Mouse (Mus musculus) heart, embryonic 11.5 days (tissue): ENCODE measurements at regions not wholly inside any gene's neighbourhood (a gene's known extent, or its start where the extent isn't known, plus 50 kb on each side); places are given as distances from the start of the nearest gene placed in this dataset.
A peak's percentile ranks its signal among the peaks of the same experiment; 100 is the strongest.

Experiments used
- ATAC-seq: fragments of 200-750 bp; cut with Nextera tagmentation; replicated peaks from 2 replicates; pipeline ENCODE4 v1.8.0; 2017; ENCODE audit warnings: moderate library complexity; ENCODE audit not compliant: insufficient number of reproducible peaks, low FRiP score, low TSS enrichment
- H3K27ac ChIP-seq: fragments of 300-500 bp; sonication (generic); 2 replicates; pipeline ENCODE4 v1.5.1; 2014; ENCODE audit warnings: mild to moderate bottlenecking, low read depth, low read length
- H3K27me3 ChIP-seq: fragments of 300-500 bp; sonication (generic); 2 replicates; pipeline ENCODE4 v1.6.1; 2014; ENCODE audit warnings: mild to moderate bottlenecking, low read length, mixed read lengths; ENCODE audit not compliant: control insufficient read depth, insufficient read depth
- H3K36me3 ChIP-seq: fragments of 300-500 bp; sonication (generic); 2 replicates; pipeline ENCODE4 v1.6.1; 2014; ENCODE audit warnings: mild to moderate bottlenecking, low read length, moderate library complexity, mixed read lengths; ENCODE audit not compliant: control insufficient read depth, insufficient read depth
- H3K4me1 ChIP-seq: fragments of 300-500 bp; sonication (generic); 2 replicates; pipeline ENCODE4 v1.6.1; 2014; ENCODE audit warnings: low read length; ENCODE audit not compliant: control insufficient read depth, insufficient read depth
- H3K4me2 ChIP-seq: fragments of 300-500 bp; sonication (generic); 2 replicates; pipeline ENCODE4 v1.6.1; 2014; ENCODE audit warnings: mild to moderate bottlenecking, moderate library complexity
- H3K4me3 ChIP-seq: fragments of 300-500 bp; sonication (generic); 2 replicates; pipeline ENCODE4 v1.5.1; 2014; ENCODE audit warnings: low read depth, low read length
- H3K9ac ChIP-seq: fragments of 300-500 bp; sonication (generic); 2 replicates; pipeline ENCODE4 v1.6.1; 2014; ENCODE audit warnings: mild to moderate bottlenecking, low read depth, low read length, moderate library complexity
- H3K9me3 ChIP-seq: fragments of 300-500 bp; sonication (generic); replicated peaks from 2 replicates; pipeline ENCODE4 v1.6.1; 2016; ENCODE audit warnings: low read length; ENCODE audit not compliant: control insufficient read depth
- WGBS: fragments of 180-500 bp; shearing (Covaris S2); extraction: QIAGEN DNeasy Blood & Tissue Kit; methylation state at CpG from one replicate; pipeline ENCODE4 v1.1.7; 2014; ENCODE audit not compliant: insufficient replicate concordance; 5-methylcytosine and 5-hydroxymethylcytosine counted together

- H3K4me2 ChIP-seq, result no peak overlapping the region
- ATAC-seq, result no peak
- no peak overlapping the region for H3K4me3 ChIP-seq
- H3K36me3 ChIP-seq, result no peaks in the 10 kb centered on the region
- no peak overlapping the region for H3K27ac ChIP-seq
- no peaks in the 10 kb centered on the region for H3K9me3 ChIP-seq
- no peak overlapping the region for H3K9ac ChIP-seq
- WGBS, result 86% methylated on average over 6 of the region's 6 CpGs
- no peaks in the 10 kb centered on the region for H3K4me1 ChIP-seq
- no peaks in the 10 kb centered on the region for H3K27me3 ChIP-seq
These were observed 648.2 kb upstream of the Cdh11 start for GRCm38 (mm10) chr8:103433532-103434105.

DNA sequence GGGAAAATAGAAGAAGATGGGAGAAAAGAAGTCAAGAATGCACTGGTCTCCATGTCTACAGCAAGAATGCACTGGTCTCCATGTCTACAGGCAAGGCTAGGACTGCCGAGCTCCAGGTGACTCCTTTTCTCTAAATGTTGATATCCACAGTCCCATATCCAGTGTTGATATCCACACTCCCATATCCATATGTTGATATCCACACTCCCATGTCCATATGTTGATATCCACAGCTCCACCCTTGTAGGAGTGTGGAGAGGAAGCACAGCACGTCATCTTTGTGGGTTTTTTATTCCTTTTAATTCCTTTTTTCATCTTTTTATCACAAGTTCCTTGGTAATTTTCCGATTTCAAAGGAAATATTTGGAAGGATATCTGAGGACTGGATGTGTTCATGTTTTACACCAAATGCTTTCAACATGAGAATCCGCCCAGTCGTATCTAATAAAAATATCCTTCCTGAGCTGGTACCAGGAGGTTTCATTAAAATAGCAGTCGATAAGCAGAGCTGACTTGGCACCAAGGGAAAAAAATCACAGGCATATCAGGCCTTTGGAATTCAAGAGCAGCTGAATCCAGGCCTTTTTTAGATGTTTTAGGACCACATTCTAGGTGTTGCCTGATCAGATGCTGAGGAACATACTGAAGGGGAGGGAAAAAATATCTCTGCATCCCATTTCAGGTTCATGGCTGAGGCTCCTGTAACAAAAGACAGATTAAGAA lies 653.7 kb upstream of the Cdh11 start:
- no peaks in the 10 kb centered on the region for H3K36me3 ChIP-seq
- H3K4me2 ChIP-seq, result no peak overlapping the region
- ATAC-seq, result no peak
- no peak overlapping the region; the same call in 1 of the 2 replicates for H3K27ac ChIP-seq
- no peak overlapping the region for H3K9ac ChIP-seq
- H3K4me1 ChIP-seq, result 0 out of 2 replicates have a peak, but pooled peaks cover 3% of the 10 kb centered on the region
- no peak overlapping the region for H3K4me3 ChIP-seq
- no peaks in the 10 kb centered on the region for H3K9me3 ChIP-seq
- H3K27me3 ChIP-seq, result no peaks in the 10 kb centered on the region
- WGBS, result 57% methylated on average over 6 of the region's 6 CpGs

DNA sequence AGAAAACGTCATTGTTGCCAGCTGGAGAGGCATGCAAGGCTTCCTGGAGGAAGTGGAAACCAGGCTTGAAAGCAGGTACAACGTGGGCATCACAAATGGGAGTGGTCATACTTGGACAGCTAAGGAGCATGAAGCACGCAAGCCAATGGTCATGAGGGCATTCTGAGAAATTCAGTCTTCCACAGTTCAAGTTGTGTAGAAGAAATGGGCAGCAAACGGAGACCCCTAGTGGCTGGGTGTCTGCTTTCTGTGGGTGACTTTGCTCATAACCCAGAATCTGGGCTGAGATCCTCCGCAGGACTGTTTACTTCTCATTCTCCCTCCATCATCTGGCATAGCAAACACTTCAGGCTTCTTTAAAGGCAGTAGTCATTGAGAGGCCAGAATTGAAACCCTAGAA lies 655.7 kb upstream of the Cdh11 start:
- no peak overlapping the region for H3K4me3 ChIP-seq
- H3K9me3 ChIP-seq, result no peaks in the 10 kb centered on the region
- H3K4me2 ChIP-seq, result no peak overlapping the region
- 45% methylated on average over 5 of the region's 5 CpGs for WGBS
- no peak overlapping the region for H3K9ac ChIP-seq
- H3K4me1 ChIP-seq, result peaks cover 14% of the 10 kb centered on the region
- no peak for ATAC-seq
- no peak overlapping the region for H3K27ac ChIP-seq
- H3K27me3 ChIP-seq, result no peaks in the 10 kb centered on the region
- H3K36me3 ChIP-seq, result no peaks in the 10 kb centered on the region

DNA sequence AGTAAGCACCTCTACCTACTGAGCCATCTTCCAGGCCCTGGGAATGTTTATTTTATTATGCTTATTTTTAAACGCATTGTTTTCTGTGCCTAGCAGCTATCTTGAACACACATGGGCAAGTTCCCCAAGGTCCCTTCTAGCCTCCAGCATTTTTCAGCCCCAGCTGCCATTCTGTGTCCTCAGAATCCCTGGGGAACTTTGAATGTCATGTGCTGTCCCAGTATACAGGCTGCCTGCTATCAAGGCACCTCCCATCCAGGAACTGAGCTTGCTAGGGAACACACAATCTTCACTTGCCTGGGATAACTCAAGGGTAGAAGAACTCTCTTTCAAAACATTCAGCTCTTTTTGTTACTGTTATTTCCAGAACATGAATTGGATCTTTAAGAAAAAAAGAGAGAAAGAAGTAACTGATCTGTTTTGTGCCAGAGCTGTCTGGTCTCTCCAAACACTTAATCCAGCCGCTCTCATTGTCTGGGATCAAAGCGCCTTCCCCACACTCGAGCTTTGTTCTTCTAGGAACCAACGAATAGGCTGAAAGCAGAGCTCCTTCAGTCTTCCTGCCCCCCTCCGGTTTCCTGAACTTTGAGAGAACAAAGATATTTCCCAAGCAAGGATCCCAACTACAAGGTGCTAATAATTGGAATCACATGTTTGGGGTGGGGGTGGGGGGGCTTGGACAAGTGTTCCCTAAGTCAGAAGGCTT lies 657.1 kb upstream of the Cdh11 start:
- Histone ChIP-seq H3K4me1 (peaks cover 14% of the 10 kb centered on the region), H3K27ac (no peak overlapping the region), H3K9me3 (no peaks in the 10 kb centered on the region), H3K4me3 (no peak overlapping the region), H3K27me3 (no peaks in the 10 kb centered on the region), H3K36me3 (no peaks in the 10 kb centered on the region), H3K4me2 (no peak overlapping the region), H3K9ac (no peak overlapping the region)
- ATAC-seq, result no peak
- 20% methylated on average over 6 of the region's 6 CpGs for WGBS

- Histone ChIP-seq H3K4me2 (no peak overlapping the region), H3K27ac (no peak overlapping the region), H3K36me3 (no peaks in the 10 kb centered on the region), H3K4me1 (peaks cover 14% of the 10 kb centered on the region), H3K27me3 (no peaks in the 10 kb centered on the region), H3K9me3 (no peaks in the 10 kb centered on the region), H3K9ac (no peak overlapping the region), H3K4me3 (no peak overlapping the region)
- ATAC-seq, result peak; percentile 63
- 21% methylated on average over 7 of the region's 7 CpGs for WGBS
These were observed 656.8 kb upstream of the Cdh5 start for GRCm38 (mm10) chr8:103444577-103444976.

- ATAC-seq, result no peak
- Histone ChIP-seq H3K4me3 (no peak overlapping the region), H3K4me2 (no peak overlapping the region), H3K27ac (peak overlapping the region; percentile 41; the same call in 1 of the 2 replicates), H3K9me3 (no peaks in the 10 kb centered on the region), H3K4me1 (peaks cover 14% of the 10 kb centered on the region), H3K27me3 (no peaks in the 10 kb centered on the region), H3K9ac (no peak overlapping the region), H3K36me3 (no peaks in the 10 kb centered on the region)
- WGBS, result 61% methylated on average over 2 of the region's 2 CpGs
These were observed 656.0 kb upstream of the Cdh5 start for GRCm38 (mm10) chr8:103445378-103445777.

DNA sequence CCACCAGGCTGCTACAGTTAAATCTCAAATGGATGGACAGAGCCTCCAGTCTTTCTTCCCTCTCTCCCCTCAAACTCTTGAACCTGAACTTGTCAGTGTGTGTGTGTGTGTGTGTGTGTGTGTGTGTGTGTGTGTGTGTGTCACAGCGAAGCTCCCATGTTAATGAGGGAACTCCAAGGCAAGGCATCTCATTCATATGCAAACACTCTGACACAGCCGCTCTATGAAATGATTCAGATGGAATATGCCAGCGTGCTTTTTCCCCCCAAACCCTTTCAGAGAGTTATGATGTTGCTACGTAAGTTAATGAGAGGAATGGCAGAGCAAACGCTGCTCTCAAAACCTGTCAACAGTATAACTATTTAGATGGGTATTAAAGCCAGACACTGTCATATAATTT lies 653.5 kb upstream of the Cdh5 start:
- no peaks in the 10 kb centered on the region for H3K9me3 ChIP-seq
- no peaks in the 10 kb centered on the region for H3K27me3 ChIP-seq
- no peak overlapping the region for H3K4me3 ChIP-seq
- no peak overlapping the region for H3K9ac ChIP-seq
- H3K4me2 ChIP-seq, result no peak overlapping the region
- ATAC-seq, result no peak
- H3K36me3 ChIP-seq, result no peaks in the 10 kb centered on the region
- 82% methylated on average over 5 of the region's 5 CpGs for WGBS
- no peak overlapping the region for H3K27ac ChIP-seq
- H3K4me1 ChIP-seq, result peaks cover 12% of the 10 kb centered on the region

DNA sequence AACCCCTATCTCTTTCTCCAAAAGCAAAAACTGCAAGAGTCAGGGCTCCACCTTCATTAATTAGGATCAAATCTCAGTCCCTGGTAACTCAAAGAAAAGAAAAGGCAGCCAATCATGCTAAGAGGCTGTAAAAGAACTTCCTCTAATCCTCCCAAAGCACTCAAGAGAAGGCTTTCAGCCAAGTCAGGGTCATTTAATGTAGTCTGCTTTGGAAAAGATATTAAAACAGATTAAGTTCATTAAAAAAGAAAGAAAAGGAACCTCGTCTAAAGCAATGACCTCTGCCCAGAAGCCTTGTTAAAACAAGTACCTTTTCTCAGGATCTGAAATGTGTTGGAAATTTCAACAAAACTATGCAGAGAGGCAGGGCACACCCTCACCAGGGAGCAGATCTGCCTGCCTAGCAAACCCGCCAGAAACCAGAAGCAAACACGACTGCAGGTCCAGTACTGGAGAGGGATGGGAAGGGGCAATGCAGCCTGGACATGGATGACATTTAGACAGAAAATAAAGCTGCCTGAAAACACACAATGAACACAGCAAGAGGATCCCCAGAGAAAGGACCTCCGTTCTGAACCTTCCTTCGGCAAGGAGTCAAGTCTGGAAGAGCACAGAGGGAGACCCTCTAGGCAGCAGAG lies 649.9 kb upstream of the Cdh5 start:
- WGBS, result 66% methylated on average over 5 of the region's 5 CpGs
- Histone ChIP-seq H3K36me3 (no peaks in the 10 kb centered on the region), H3K9ac (no peak overlapping the region), H3K4me2 (no peak overlapping the region), H3K4me3 (no peak overlapping the region), H3K9me3 (no peaks in the 10 kb centered on the region), H3K27me3 (no peaks in the 10 kb centered on the region), H3K27ac (no peak overlapping the region), H3K4me1 (no peaks in the 10 kb centered on the region)
- no peak for ATAC-seq
